Mouse (Mus musculus) erythroid progenitor cell, adult 5-6 weeks (primary cell): Measurements from ENCODE around the gene Htra1. TPM values are rescaled to one million over a fixed set of nuclear protein-coding genes. Genes with fewer than 3 reads are reported as not detected.

Source experiments
- ATAC-seq: replicated peaks from 2 replicates; pipeline ENCODE4 v1.8.0; 2016; ENCODE audit warnings: moderate number of reproducible peaks, mild to moderate bottlenecking, moderate TSS enrichment, inconsistent platforms; ENCODE audit not compliant: poor library complexity, low FRiP score, severe bottlenecking
- total RNA-seq, 2 experiments: library from RNA; stranded (forward) in 1 of 2; stranded (reverse) in 1 of 2; fragments of 150-400 nt in 1 of 2; fragments of 186-747, 209-891 nt in 1 of 2; gene quantifications; 2 replicates each; pipeline versions ENCODE4 v1.2.3 to v1.2.4; 2015 to 2017; ENCODE audit warnings: low replicate concordance in 2 of 2

Htra1 gene
- total RNA-seq, 2 experiments from 2014 or later, result not detected

DNA sequence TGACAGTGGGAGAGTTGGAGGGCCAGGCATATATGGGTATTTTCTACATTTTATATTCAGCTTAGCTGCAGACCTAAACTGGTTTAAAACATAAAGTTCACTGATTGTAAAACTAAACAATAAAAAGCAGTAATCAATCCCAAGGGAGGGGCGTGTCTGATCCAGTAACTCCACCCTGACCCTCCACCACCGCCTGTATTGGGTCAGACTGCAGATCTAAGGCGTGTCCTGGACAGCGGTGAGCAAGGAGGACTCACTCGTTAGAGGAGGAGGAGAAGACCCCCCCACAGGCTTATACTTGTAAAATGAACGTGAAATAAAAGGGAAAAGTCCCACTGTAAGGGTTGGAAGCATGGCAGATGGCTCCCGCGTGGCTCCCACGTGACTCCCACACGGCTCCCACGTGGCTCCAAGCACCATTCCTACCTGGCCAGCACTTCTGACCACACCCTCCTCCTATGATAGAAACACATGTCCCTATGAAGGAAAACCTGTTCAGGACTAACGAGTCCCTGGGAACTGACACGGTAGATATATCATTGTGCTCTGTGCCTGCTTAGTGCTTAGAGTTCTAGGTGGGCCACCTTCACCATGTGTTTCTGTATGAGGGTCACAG, 55.4 kb downstream of the Htra1 start:
- no peak for ATAC-seq

DNA sequence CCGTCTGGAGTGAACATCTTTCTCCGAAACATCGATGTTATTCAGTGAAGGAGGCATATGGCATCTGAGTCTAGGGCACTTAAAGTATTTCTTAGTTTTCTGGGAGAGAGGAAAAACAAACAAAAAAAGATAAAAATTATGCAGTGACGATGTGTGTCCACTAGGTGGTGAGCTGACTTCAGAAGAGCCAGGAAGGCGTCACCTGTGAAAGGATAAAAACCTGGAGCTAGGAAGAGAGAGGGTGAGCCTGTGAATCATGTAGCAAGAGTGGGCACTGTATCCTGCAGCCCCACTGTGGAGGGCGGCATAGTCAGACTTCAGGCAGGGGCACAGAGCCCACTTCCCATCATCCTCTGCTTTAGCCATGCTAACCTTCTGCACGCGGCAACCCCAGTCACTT, 58.0 kb downstream of the Htra1 start:
- ATAC-seq, result no peak

DNA sequence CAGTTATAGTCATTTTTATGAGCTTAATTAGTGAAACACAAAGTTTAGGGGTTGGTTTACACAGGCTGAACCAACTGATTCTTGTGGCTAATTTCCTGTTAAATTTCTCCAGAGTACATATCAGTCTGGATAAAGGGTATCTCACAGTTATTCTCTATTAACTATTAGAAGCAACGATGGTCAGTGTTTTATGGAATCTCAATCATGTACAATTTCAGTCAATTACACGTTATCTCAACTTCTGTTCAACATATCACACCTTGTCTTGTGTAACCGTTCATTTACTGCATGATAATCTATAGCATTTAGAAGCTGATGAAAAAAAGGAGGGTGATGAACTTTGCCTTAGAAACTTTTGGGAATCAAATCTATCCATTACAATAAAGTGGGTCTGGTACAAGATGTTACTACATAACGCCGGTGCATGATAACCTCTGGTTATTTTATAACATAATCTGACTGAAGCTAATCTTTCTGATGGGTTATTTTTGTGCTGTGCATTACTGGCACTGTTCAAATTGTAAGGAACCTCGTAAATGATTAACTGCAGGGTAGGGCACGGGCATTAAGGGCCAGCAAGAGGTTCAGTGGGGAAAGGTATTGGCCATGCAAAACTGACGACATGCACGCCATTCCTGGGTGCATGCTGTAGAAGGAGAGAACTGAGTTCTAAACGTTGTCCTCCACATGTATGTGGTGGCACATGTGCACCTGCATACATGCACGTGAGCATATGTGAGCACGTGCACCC, 66.2 kb downstream of the Htra1 start:
- ATAC-seq, result no peak

DNA sequence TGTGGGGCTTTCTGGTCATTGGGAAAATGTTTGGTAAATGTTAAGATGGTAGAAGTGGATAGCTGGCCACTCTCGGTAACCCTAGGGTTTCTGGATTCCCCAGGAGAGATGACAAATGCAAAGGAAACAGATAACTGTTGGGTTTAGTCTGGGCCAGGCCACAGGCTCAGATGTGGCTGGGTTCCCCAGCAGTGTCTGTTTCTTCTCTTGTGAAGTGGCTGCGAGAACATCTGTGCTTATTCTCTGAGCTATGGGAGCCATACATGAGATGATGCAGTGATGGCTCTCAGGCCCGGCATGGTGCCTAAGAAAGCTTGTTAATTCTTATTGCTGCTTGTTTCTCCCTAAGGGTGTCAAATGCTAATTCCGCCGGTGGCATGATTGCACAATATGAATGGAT, 68.2 kb downstream of the Htra1 start:
- ATAC-seq, result no peak

DNA sequence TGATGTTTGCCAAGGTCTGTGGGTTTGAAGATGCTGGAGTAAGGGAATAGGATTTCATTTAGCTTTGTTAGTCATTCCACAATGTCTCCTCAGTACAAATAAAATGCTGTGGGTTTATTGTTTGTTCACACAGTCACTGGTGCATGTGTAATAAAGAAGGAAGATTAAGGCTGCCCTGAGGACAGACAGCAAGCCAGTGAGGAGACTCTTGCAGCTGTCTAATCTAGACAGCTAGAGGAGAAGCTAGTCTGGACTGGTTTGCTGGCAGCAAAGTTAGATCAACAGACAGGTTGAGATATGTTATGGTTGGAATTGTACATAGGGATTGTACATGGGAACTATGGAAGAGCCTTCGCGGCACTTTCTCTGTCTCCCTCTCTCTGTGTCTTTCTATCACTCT, 71.3 kb downstream of the Htra1 start:
- no peak for ATAC-seq

DNA sequence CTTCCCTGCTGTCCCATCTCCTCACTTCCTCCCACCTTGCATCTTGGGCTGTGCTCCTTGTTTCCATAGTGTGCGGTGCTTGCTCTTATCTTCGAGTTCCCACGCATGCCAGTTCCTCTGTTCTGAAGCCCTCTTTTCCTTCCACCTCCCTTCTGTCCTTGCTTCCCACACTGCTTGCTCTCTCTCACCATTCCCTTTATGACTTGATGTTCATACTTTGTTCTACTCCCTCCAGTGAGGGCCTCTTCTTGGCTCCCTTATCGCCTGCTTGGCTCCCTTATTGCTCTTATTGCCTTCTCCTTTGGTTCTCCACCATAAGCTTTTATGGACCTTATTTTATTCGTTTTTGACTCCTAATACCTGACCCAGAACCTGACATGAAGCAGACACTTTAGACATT, 73.3 kb downstream of the Htra1 start:
- no peak for ATAC-seq

DNA sequence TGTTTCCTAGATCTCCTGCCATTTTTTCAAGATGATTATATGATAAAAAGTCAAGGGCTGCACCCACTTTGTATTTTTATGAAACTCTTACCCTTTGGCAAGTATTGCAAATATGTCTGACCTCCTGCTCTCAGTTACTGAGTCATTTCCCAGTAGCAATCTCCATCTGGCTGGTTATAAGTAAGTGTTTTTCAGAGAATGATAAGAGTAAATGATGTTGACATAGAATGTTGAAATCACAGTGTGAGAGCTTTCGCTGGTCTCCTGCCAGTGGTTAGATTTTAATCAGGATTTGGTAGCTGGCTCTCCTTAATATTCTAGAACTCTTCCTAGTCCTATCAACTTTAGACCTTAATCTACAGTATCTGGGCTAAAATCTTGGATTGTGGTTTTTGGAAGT, 76.0 kb downstream of the Htra1 start:
- ATAC-seq, result no peak

DNA sequence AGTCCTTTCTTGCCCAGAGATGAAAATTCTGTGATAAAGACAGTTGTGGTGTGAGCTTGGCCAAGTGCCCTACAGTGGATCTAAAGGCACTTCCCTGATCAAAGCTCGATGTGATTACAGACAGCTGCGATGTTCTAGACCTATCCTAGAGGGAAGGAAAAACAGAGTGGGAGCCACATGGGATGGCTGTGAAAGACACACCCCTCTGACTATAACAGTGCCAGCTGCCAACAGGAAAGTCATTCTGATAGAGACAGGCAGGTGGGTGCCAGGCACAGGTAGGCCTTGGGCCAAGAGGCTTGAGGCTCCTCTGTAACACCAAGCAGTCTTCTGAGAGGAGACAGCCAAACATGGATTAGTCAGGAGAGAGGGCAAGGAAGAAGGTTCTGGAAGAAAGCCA, 83.3 kb downstream of the Htra1 start:
- ATAC-seq, result no peak

DNA sequence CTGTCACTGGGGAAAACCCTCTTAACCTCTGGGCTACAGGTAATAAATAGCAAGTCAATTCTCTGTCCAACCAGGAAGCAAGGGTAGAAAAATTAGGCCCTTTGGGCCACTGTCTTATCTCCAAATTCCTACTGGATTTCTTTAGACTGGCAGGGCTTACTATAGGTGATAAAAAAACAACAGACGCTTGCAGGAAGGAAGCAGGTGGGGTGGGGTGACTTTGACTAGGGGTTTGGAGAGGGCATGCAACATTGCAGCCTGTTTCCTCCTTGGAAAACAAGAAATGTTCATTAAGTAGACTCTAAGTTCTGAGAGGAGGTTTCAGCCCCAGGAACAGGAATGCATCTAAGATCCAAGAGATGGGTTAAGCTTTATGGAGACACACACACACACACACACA, 88.9 kb downstream of the Htra1 start:
- no peak for ATAC-seq

DNA sequence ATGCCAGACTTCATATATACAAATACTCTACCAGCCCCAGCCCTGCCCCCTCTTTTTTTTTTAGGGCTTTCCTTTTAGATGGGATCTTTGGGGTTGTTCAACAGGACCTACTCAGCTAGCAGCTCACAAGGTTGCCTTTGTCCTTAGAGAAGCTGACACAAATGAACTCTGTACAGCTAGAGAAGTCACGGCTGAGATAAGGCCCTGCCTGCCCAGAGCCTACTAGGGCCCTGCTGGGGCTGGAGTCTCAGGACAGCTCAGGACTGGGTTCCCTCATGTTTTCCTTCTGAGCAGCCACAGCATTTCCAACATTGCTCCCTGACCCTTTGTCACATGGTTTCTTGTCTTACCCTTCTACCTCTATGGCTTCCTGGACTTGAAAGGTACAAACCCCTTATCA, 91.6 kb downstream of the Htra1 start:
- ATAC-seq, result no peak

DNA sequence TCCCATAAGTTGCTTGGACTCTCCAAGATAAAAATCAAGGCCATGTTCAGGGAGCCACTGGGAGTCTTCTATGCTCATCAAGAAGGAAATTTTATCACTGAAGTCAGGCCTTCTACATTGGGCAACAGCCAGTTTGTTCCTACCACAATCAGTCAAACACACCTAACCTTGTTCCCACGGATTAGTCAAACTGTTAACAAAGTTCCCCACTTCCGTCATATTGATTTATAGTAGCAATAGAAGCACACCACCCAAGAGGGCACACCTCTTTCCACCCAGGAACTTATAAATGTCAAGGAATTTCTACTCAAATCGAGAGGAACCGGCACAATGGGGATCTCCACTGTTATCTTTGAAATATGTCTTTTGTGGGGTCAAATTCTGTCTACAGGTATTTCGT, 95.8 kb downstream of the Htra1 start, which contains the start of gene Dmbt1:
Gene Dmbt1, plus strand, starts transcription at position 299 of the 400 bp plus-strand sequence.
- no peak for ATAC-seq

Other genes with a start within 250 kb of the Htra1 start
- not detected in 2 replicates for gene Btbd16, start 162.0 kb upstream of the Htra1 start, total RNA-seq (2015; ENCODE audit: low replicate concordance)
- not detected in 2 replicates for gene Btbd16, start 162.0 kb upstream of the Htra1 start, total RNA-seq (2017; ENCODE audit: low replicate concordance)
- gene Plekha1, start 70.4 kb upstream of the Htra1 start, total RNA-seq (2015; ENCODE audit: low replicate concordance), result 2.9 TPM in 2 replicates
- gene Plekha1, start 70.4 kb upstream of the Htra1 start, total RNA-seq (2017; ENCODE audit: low replicate concordance), result 1.9 and 3.4 TPM in 2 replicates
- not detected in 2 replicates for gene Dmbt1, start 95.9 kb downstream of the Htra1 start, total RNA-seq (2015; ENCODE audit: low replicate concordance)
- gene Dmbt1, start 95.9 kb downstream of the Htra1 start, total RNA-seq (2017; ENCODE audit: low replicate concordance), result not detected in 2 replicates
- not detected in 2 replicates for gene 4933402N03Rik, start 210.2 kb downstream of the Htra1 start, total RNA-seq (2015; ENCODE audit: low replicate concordance)
- not detected in 2 replicates for gene 4933402N03Rik, start 210.2 kb downstream of the Htra1 start, total RNA-seq (2017; ENCODE audit: low replicate concordance)
- not detected in 2 replicates for gene 5430419D17Rik, start 238.3 kb downstream of the Htra1 start, total RNA-seq (2015; ENCODE audit: low replicate concordance)
- gene 5430419D17Rik, start 238.3 kb downstream of the Htra1 start, total RNA-seq (2017; ENCODE audit: low replicate concordance), result not detected in 2 replicates